Mouse (Mus musculus): ENCODE measurements around the gene Ankrd33. TPM values are rescaled to one million over a fixed set of nuclear protein-coding genes. Genes with fewer than 3 reads are reported as not detected.

Gene Ankrd33
- total and polyA plus RNA-seq, 3 experiments = not detected

GRCm38 (mm10) chr15:101139885-101140284 is 24.3 kb downstream of the Ankrd33 start (continued):
- peak; percentile 98 for TF ChIP-seq TCF12 (IDR thresholded peaks at IDR 0.05; ENCODE audit: low read depth, low read length)
- TF ChIP-seq CHD1 (IDR thresholded peaks at IDR 0.05; ENCODE audit: low read depth, low read length) = no peak

- Histone ChIP-seq H3K9ac (ENCODE audit: control insufficient read depth, low read depth, low read length, poor library complexity, severe bottlenecking) (no peak overlapping the region), H3K36me3 (ENCODE audit: control insufficient read depth in 1 of 2, insufficient read depth in 2 of 2, low read length in 2 of 2) (peaks cover 0 to 45% of the 10 kb centered on the region in 2 experiments; a peak in 2 of 4 replicates), H3K4me1 (ENCODE audit: control insufficient read depth in 1 of 2, insufficient read depth in 2 of 2, low read length in 2 of 2) (peaks cover 17 to 62% of the 10 kb centered on the region in 2 experiments), H3K27ac (ENCODE audit: control insufficient read depth, low read depth, low read length) (peak overlapping the region; percentile 1; the same call in 1 of the 2 replicates), H3K4me3 (ENCODE audit: control insufficient read depth in 1 of 2, insufficient read depth in 1 of 2, low read depth in 2 of 2, low read length in 2 of 2) (no peak overlapping the region), H3K79me2 (ENCODE audit: control insufficient read depth, insufficient read depth, low read length, poor library complexity) (no peaks in the 10 kb centered on the region; the same call in 1 of the 2 replicates), H3K27me3 (ENCODE audit: control insufficient read depth in 1 of 2, insufficient read depth in 2 of 2, low read length in 2 of 2) (no peaks in the 10 kb centered on the region), H3K9me3 (replicated peaks; ENCODE audit: insufficient read depth, low read length) (no peaks in the 10 kb centered on the region)
- no peak for DNase-seq (ENCODE audit: low read depth, low spot score)
- TF ChIP-seq NELFE (IDR thresholded peaks at IDR 0.05; ENCODE audit: low read depth, low read length) = no peak
- TF ChIP-seq RAD21 (IDR thresholded peaks at IDR 0.05; ENCODE audit: low read depth, low read length) = no peak
- no peak for TF ChIP-seq POLR2AphosphoS2 (IDR thresholded peaks at IDR 0.05; ENCODE audit: low read length)
- TF ChIP-seq CHD2 (IDR thresholded peaks at IDR 0.05; ENCODE audit: low read length) = no peak
- no peak for TF ChIP-seq HCFC1 (IDR thresholded peaks at IDR 0.05; ENCODE audit: low read depth, low read length)
- no peak for TF ChIP-seq MYC (IDR thresholded peaks at IDR 0.05; ENCODE audit: low read depth, low read length)
- no peak for TF ChIP-seq ELF1 (IDR thresholded peaks at IDR 0.05; ENCODE audit: low read depth, low read length)
- TF ChIP-seq MAZ (IDR thresholded peaks at IDR 0.05; ENCODE audit: low read depth, low read length) = no peak
These were observed 25.0 kb downstream of the Ankrd33 start for GRCm38 (mm10) chr15:101140587-101140986.

GRCm38 (mm10) chr15:101141061-101141541 is 25.5 kb downstream of the Ankrd33 start:
- Histone ChIP-seq H3K27me3 (ENCODE audit: control insufficient read depth in 1 of 2, insufficient read depth in 2 of 2, low read length in 2 of 2) (no peaks in the 10 kb centered on the region), H3K79me2 (ENCODE audit: control insufficient read depth, insufficient read depth, low read length, poor library complexity) (no peaks in the 10 kb centered on the region; the same call in 1 of the 2 replicates), H3K36me3 (ENCODE audit: control insufficient read depth in 1 of 2, insufficient read depth in 2 of 2, low read length in 2 of 2) (peaks cover 0 to 45% of the 10 kb centered on the region in 2 experiments; a peak in 2 of 4 replicates), H3K9me3 (replicated peaks; ENCODE audit: insufficient read depth, low read length) (no peaks in the 10 kb centered on the region), H3K4me3 (ENCODE audit: control insufficient read depth in 1 of 2, insufficient read depth in 1 of 2, low read depth in 2 of 2, low read length in 2 of 2) (no peak overlapping the region), H3K9ac (ENCODE audit: control insufficient read depth, low read depth, low read length, poor library complexity, severe bottlenecking) (no peak overlapping the region), H3K4me1 (ENCODE audit: control insufficient read depth in 1 of 2, insufficient read depth in 2 of 2, low read length in 2 of 2) (peaks cover 17 to 63% of the 10 kb centered on the region in 2 experiments), H3K27ac (ENCODE audit: control insufficient read depth, low read depth, low read length) (no peak overlapping the region)
- DNase-seq (ENCODE audit: low read depth, low spot score) = peak; percentile 69
- no peak for TF ChIP-seq TAL1 (IDR thresholded peaks at IDR 0.05; ENCODE audit: low read length)
- no peak for TF ChIP-seq MEF2A (IDR thresholded peaks at IDR 0.05; ENCODE audit: extremely low read depth, insufficient replicate concordance, low read depth, low read length, poor library complexity, severe bottlenecking)
- no peak for TF ChIP-seq KAT2A (conservative IDR thresholded peaks at IDR 0.05; ENCODE audit: low read depth, low read length)
- no peak for TF ChIP-seq ZMIZ1 (IDR thresholded peaks at IDR 0.05; ENCODE audit: low read depth, low read length)
- no peak for TF ChIP-seq ZNF384 (IDR thresholded peaks at IDR 0.05; ENCODE audit: low read depth, low read length)
